ENCODE assay signal across 8 mouse cellular contexts in the genomic region with DNA sequence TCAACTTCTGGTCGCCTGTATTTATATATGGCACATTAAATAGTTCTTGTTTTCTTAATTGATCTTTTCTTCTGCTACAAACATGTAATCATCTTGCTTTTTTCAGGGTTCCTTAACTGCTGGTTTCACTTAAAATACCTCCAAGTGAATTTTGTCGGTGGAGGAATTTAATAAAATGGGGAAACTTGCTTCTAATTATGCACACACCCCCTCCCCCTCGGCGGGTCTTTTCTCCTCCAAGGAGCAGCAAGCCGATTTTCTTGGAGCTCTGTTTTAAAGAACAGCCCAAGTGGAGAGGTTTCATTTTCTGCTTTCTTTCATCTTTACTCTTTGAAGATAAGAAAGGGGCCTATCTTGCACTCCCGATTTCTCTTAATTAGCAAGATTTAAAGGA. TPM values are rescaled to one million over a fixed set of nuclear protein-coding genes. Genes with fewer than 3 reads are reported as not detected.
A peak's percentile ranks its signal among the peaks of the same experiment; 100 is the strongest.
DNase-seq lines count a peak whose midpoint lies in the region; ATAC-seq and TF ChIP-seq lines count a peak whose summit lies in the region.

No protein-coding gene starts in this region.

- in situ Hi-C loops in ES-E14 (cut with MboI; ENCODE audit: low sequenced_read_pairs in 2 of 2, unreplicated experiment in 2 of 2) = no loop called here

- H3K9me3 ChIP-seq in heart, embryonic 10.5 days = no peaks in the 10 kb centered on the region
- no peaks in the 10 kb centered on the region for H3K9me3 ChIP-seq in ES-E14 (ENCODE audit: control insufficient read depth, insufficient read depth, low read depth, low read length)
- H3K9me3 ChIP-seq in heart, embryonic 14.5 days (ENCODE audit: control insufficient read depth, low read length) = no peaks in the 10 kb centered on the region
- no peaks in the 10 kb centered on the region for H3K9me3 ChIP-seq in liver, postnatal 0 days (ENCODE audit: low read length)

- peaks cover 17% of the 10 kb centered on the region for H3K4me1 ChIP-seq in heart, embryonic 10.5 days
- H3K4me1 ChIP-seq in ES-E14 (ENCODE audit: control insufficient read depth in 2 of 2, insufficient read depth in 2 of 2, low read length in 2 of 2, poor library complexity in 1 of 2) = peaks cover 0 to 3% of the 10 kb centered on the region in 2 experiments; a peak in 1 of 4 replicates
- peaks cover 7 to 14% of the 10 kb centered on the region in 2 experiments for H3K4me1 ChIP-seq in heart, embryonic 14.5 days (ENCODE audit: control insufficient read depth in 2 of 2, insufficient read depth in 2 of 2, low read length in 2 of 2)
- H3K4me1 ChIP-seq in liver, postnatal 0 days (ENCODE audit: insufficient read depth) = no peaks in the 10 kb centered on the region; the same call in 1 of the 2 replicates

- ATAC-seq in heart, embryonic 14.5 days (ENCODE audit: insufficient number of reproducible peaks, insufficient read depth, low FRiP score, low read depth) = no peak
- ATAC-seq in liver, postnatal 0 days = no peak
- no peak for ATAC-seq in megakaryocyte-erythroid progenitor cell, adult 5-6 weeks (replicated peaks; ENCODE audit: low FRiP score, low TSS enrichment, poor library complexity, severe bottlenecking)

- H3K27me3 ChIP-seq in heart, embryonic 10.5 days (ENCODE audit: insufficient read depth, poor library complexity, severe bottlenecking) = no peaks in the 10 kb centered on the region
- no peaks in the 10 kb centered on the region for H3K27me3 ChIP-seq in heart, embryonic 14.5 days (ENCODE audit: control insufficient read depth, insufficient read depth, low read length)
- H3K27me3 ChIP-seq in liver, postnatal 0 days (ENCODE audit: insufficient read depth, low read length) = peaks cover 23% of the 10 kb centered on the region

- no peak for DNase-seq in heart, embryonic 10.5 days (ENCODE audit: low spot score)
- DNase-seq in heart, postnatal 25 days (ENCODE audit: low spot score) = no peak
- DNase-seq in ES-E14 (ENCODE audit: low read depth, low spot score) = no peak
- no peak for DNase-seq in liver, postnatal 0 days
- no peak for DNase-seq in frontal cortex, postnatal 10 days (ENCODE audit: low spot score in 2 of 2)
- no peak for DNase-seq in thymus, postnatal 36 days

- H3K27ac ChIP-seq in heart, embryonic 10.5 days = peak overlapping the region; percentile 84
- H3K27ac ChIP-seq in ES-E14 (ENCODE audit: insufficient read depth, low read depth, low read length, poor library complexity, severe bottlenecking) = no peak overlapping the region
- peak overlapping the region; percentile 62 to 94; a peak in 3 of 4 replicates for H3K27ac ChIP-seq in heart, embryonic 14.5 days (replicated peaks in 1 of 2; ENCODE audit: control insufficient read depth in 1 of 2, insufficient read depth in 1 of 2, low read depth in 2 of 2, low read length in 2 of 2)
- H3K27ac ChIP-seq in liver, postnatal 0 days (ENCODE audit: low read depth) = no peak overlapping the region

- no peak for TF ChIP-seq CTCF in liver, postnatal 0 days (IDR thresholded peaks at IDR 0.05; ENCODE audit: low read depth)

- peak overlapping the region; percentile 72 for H3K4me2 ChIP-seq in heart, embryonic 14.5 days (ENCODE audit: low read length)
- peak overlapping the region; percentile 78 for H3K4me2 ChIP-seq in liver, postnatal 0 days (ENCODE audit: low read depth, low read length)

- no peak overlapping the region for H3K9ac ChIP-seq in ES-E14 (ENCODE audit: insufficient read depth, low read depth, low read length, poor library complexity, severe bottlenecking)
- peak overlapping the region; percentile 89 for H3K9ac ChIP-seq in heart, embryonic 14.5 days (ENCODE audit: low read length)
- no peak overlapping the region for H3K9ac ChIP-seq in liver, postnatal 0 days (replicated peaks)

- no peak for TF ChIP-seq EP300 in liver, postnatal 0 days (IDR thresholded peaks at IDR 0.05; ENCODE audit: low read depth)

- intact Hi-C loops in heart, postnatal 25 days (cut with DNase I) = loop anchor here (2.0 to 10.0 kb wide), 5 partner anchors 113 to 320 kb away; no protein-coding TSS in a partner anchor

- H3K4me3 ChIP-seq in heart, embryonic 10.5 days = peak overlapping the region; percentile 72
- H3K4me3 ChIP-seq in ES-E14 (ENCODE audit: insufficient read depth in 1 of 2, low read depth in 1 of 2, low read length in 2 of 2, poor library complexity in 1 of 2, severe bottlenecking in 1 of 2) = peak overlapping the region; percentile 53 to 73
- H3K4me3 ChIP-seq in heart, embryonic 14.5 days (ENCODE audit: control insufficient read depth in 1 of 2, insufficient read depth in 1 of 2, low read depth in 1 of 2, low read length in 2 of 2) = peak overlapping the region; percentile 59 to 78
- H3K4me3 ChIP-seq in liver, postnatal 0 days (ENCODE audit: low read depth, low read length) = peak overlapping the region; percentile 49

- WGBS in heart, embryonic 10.5 days = 0% methylated on average over 6 of the region's 6 CpGs
- 0% methylated on average over 6 of the region's 6 CpGs for WGBS in heart, embryonic 14.5 days
- under 1% methylated on average over 6 of the region's 6 CpGs for WGBS in liver, postnatal 0 days (ENCODE audit: insufficient replicate concordance)

- peaks cover 16% of the 10 kb centered on the region; the same call in 1 of the 2 replicates for H3K36me3 ChIP-seq in heart, embryonic 10.5 days
- H3K36me3 ChIP-seq in ES-E14 (ENCODE audit: control insufficient read depth, insufficient read depth, low read length, poor library complexity, severe bottlenecking) = no peaks in the 10 kb centered on the region
- peaks cover 11% of the 10 kb centered on the region for H3K36me3 ChIP-seq in heart, embryonic 14.5 days (ENCODE audit: control insufficient read depth, insufficient read depth, low read length)
- H3K36me3 ChIP-seq in liver, postnatal 0 days (replicated peaks; ENCODE audit: insufficient read depth, low read length) = no peaks in the 10 kb centered on the region

TF ChIP-seq in ES-E14, 5 proteins besides CTCF, POLR2A, EP300 and RAD21:
- no peak for TF ChIP-seq ZNF384 (IDR thresholded peaks at IDR 0.05; ENCODE audit: low read depth, low read length)

RNA-seq across cellular contexts. Expression of gene Pcdh18, which starts 0.5 kb away (rescaled TPM):
- polyA plus RNA-seq in heart, embryonic 10.5 days (2016; fragmentation: Nextera tagmentation; extraction: Ambion mirVana) = 18.4 and 37.1 TPM in 2 replicates
- total RNA-seq in heart, postnatal 25 days (2021) = 1 to 10 TPM; 6.1 to 7.4 TPM
- total RNA-seq in ES-E14 (2012; rRNA removed) = 3.7 and 14.2 TPM in 2 replicates
- polyA plus RNA-seq in heart, embryonic 14.5 days (2014; fragmentation: Nextera tagmentation; extraction: Ambion mirVana) = 22.8 and 23.7 TPM in 2 replicates
- 0.88 and 1.2 TPM in 2 replicates for polyA plus RNA-seq in liver, postnatal 0 days (2015; fragmentation: Nextera tagmentation; extraction: Ambion mirVana)
- total RNA-seq in megakaryocyte-erythroid progenitor cell, adult 5-6 weeks (2014; fragmentation: Nextera tagmentation) = not detected in 2 replicates
- total RNA-seq in megakaryocyte-erythroid progenitor cell, adult 5-6 weeks (2017) = not detected in 2 replicates

Comparison
In these comparisons a context has a peak if more than half of its experiments do, and no peak if none do; other contexts are left out.
1. H3K27ac ChIP-seq: peak in heart, embryonic 10.5 days (single experiment) and heart, embryonic 14.5 days (2 of 2); none in ES-E14 (single experiment) and liver, postnatal 0 days (single experiment).
2. Peak in every context shown above with its lines, with median percentiles within 50 percentile points of each other: H3K4me3 ChIP-seq.